ENCODE assay signal across 8 mouse cellular contexts in the genomic region with DNA sequence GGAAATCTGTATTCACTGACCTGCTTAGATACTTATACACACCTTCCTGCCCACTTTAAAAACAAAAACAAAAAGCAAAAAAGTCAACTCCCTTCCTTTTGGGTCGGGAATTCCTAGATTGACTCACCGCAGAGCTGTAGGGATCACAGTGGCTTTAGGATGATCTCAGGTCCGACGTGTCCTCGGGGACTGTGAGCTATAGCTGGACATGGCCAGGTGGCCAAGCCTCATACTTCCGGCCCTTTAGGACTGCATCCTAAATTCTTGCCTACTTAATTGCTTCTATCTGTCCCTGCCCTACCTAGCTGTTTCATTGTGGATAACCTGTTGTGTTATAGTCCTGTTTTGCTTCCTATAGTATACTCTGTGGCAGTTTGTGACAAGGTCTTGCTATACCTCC. TPM values are rescaled to one million over a fixed set of nuclear protein-coding genes. Genes with fewer than 3 reads are reported as not detected.
A peak's percentile ranks its signal among the peaks of the same experiment; 100 is the strongest.
DNase-seq lines count a peak whose midpoint lies in the region; ATAC-seq and TF ChIP-seq lines count a peak whose summit lies in the region.
"Not testable (repeated sequence)": the region's sequence is repeated elsewhere in the genome, so short reads cannot be mapped to it uniquely, and the experiment has no call there.

No protein-coding gene starts in this region.

- H3K4me1 ChIP-seq in cerebellum, adult 2 months (ENCODE audit: control insufficient read depth, insufficient read depth, low read length); forebrain, embryonic 12.5 days; intestine, postnatal 0 days (replicated peaks; ENCODE audit: control insufficient read depth, insufficient read depth, low read length); liver, adult 2 months (ENCODE audit: control insufficient read depth, insufficient read depth, low read length); megakaryocyte, embryonic 14.5 days: not testable (repeated sequence)
- peaks cover 10% of the 10 kb centered on the region for H3K4me1 ChIP-seq in heart, embryonic 15.5 days (replicated peaks)
- H3K4me1 ChIP-seq in neural tube, embryonic 15.5 days, result peaks cover 12% of the 10 kb centered on the region

- not testable (repeated sequence) for TF ChIP-seq POLR2A in cerebellum, adult 2 months (IDR thresholded peaks at IDR 0.05; ENCODE audit: borderline replicate concordance, insufficient read depth, low read length); liver, adult 2 months (IDR thresholded peaks at IDR 0.05; ENCODE audit: extremely low read depth, insufficient read depth, low read length)

- peak overlapping the region; percentile 30 for H3K4me3 ChIP-seq in cerebellum, adult 2 months (replicated peaks; ENCODE audit: insufficient read depth, low read depth, low read length)
- peak overlapping the region; percentile 48 for H3K4me3 ChIP-seq in forebrain, embryonic 12.5 days (replicated peaks)
- peak overlapping the region; percentile 61 for H3K4me3 ChIP-seq in heart, embryonic 15.5 days
- H3K4me3 ChIP-seq in intestine, postnatal 0 days (ENCODE audit: low read depth, low read length), result peak overlapping the region; percentile 58
- H3K4me3 ChIP-seq in liver, adult 2 months (ENCODE audit: insufficient read depth, low read depth, low read length), result peak overlapping the region; percentile 67
- H3K4me3 ChIP-seq in megakaryocyte, embryonic 14.5 days (replicated peaks), result peak overlapping the region; percentile 90
- H3K4me3 ChIP-seq in neural tube, embryonic 15.5 days (replicated peaks), result peak overlapping the region; percentile 46

- peak; percentile 23 for DNase-seq in A20 (ENCODE audit: low read depth, low spot score)
- peak in 1 of 2 experiments; percentile 6 for DNase-seq in cerebellum, adult 2 months
- not testable (repeated sequence) for DNase-seq in liver, adult 2 months (ENCODE audit: extremely low read depth, low read depth, low spot score)

- WGBS in cerebellum, adult 2 months, result 1% methylated on average over 6 of the region's 6 CpGs
- 10% methylated on average over 6 of the region's 6 CpGs for WGBS in forebrain, embryonic 12.5 days
- 11% methylated on average over 6 of the region's 6 CpGs for WGBS in heart, embryonic 15.5 days
- 5% methylated on average over 6 of the region's 6 CpGs for WGBS in intestine, postnatal 0 days
- 2% methylated on average over 6 of the region's 6 CpGs for WGBS in liver, adult 2 months
- WGBS in neural tube, embryonic 15.5 days, result 9% methylated on average over 6 of the region's 6 CpGs

- H3K27ac ChIP-seq in cerebellum, adult 2 months (ENCODE audit: insufficient read depth, low read length), result peak overlapping the region; percentile 51; the same call in 1 of the 2 replicates
- H3K27ac ChIP-seq in forebrain, embryonic 12.5 days, result peak overlapping the region; percentile 89
- H3K27ac ChIP-seq in heart, embryonic 15.5 days, result peak overlapping the region; percentile 93
- H3K27ac ChIP-seq in intestine, postnatal 0 days (ENCODE audit: low read depth, low read length), result peak overlapping the region; percentile 90
- peak overlapping the region; percentile 94 for H3K27ac ChIP-seq in liver, adult 2 months (replicated peaks; ENCODE audit: insufficient read depth, low read depth, low read length)
- peak overlapping the region; percentile 82 for H3K27ac ChIP-seq in neural tube, embryonic 15.5 days (replicated peaks)

- ATAC-seq in forebrain, embryonic 12.5 days (ENCODE audit: low FRiP score), result peak; percentile 38; the same call in 1 of the 2 replicates
- ATAC-seq in heart, embryonic 15.5 days (replicated peaks; ENCODE audit: insufficient number of reproducible peaks, insufficient read depth, low FRiP score, low read depth); intestine, postnatal 0 days: not testable (repeated sequence)
- peak; percentile 43; the same call in 1 of the 2 replicates for ATAC-seq in neural tube, embryonic 15.5 days (ENCODE audit: low FRiP score)

- not testable (repeated sequence) for H3K36me3 ChIP-seq in forebrain, embryonic 12.5 days (replicated peaks); heart, embryonic 15.5 days; intestine, postnatal 0 days (ENCODE audit: control insufficient read depth, insufficient read depth); liver, adult 2 months (ENCODE audit: control insufficient read depth, insufficient read depth, low read length); megakaryocyte, embryonic 14.5 days (replicated peaks; ENCODE audit: low read length); neural tube, embryonic 15.5 days

- H3K9me3 ChIP-seq in forebrain, embryonic 12.5 days; heart, embryonic 15.5 days (replicated peaks); intestine, postnatal 0 days (ENCODE audit: control insufficient read depth); megakaryocyte, embryonic 14.5 days; neural tube, embryonic 15.5 days (replicated peaks): not testable (repeated sequence)

- not testable (repeated sequence) for H3K79me2 ChIP-seq in liver, adult 2 months (ENCODE audit: control insufficient read depth, insufficient read depth, low read length)

- not testable (repeated sequence) for H3K27me3 ChIP-seq in cerebellum, adult 2 months (ENCODE audit: control insufficient read depth, insufficient read depth, low read length); forebrain, embryonic 12.5 days; heart, embryonic 15.5 days; intestine, postnatal 0 days (replicated peaks; ENCODE audit: control insufficient read depth, insufficient read depth, low read length); liver, adult 2 months (ENCODE audit: control insufficient read depth, insufficient read depth, low read length); megakaryocyte, embryonic 14.5 days (replicated peaks); neural tube, embryonic 15.5 days (replicated peaks)

- peak overlapping the region; percentile 60 for H3K4me2 ChIP-seq in forebrain, embryonic 12.5 days
- peak overlapping the region; percentile 60 for H3K4me2 ChIP-seq in heart, embryonic 15.5 days
- H3K4me2 ChIP-seq in intestine, postnatal 0 days (replicated peaks; ENCODE audit: low read depth), result peak overlapping the region; percentile 74
- peak overlapping the region; percentile 63 for H3K4me2 ChIP-seq in neural tube, embryonic 15.5 days

- not testable (repeated sequence) for TF ChIP-seq CTCF in cerebellum, adult 2 months (IDR thresholded peaks at IDR 0.05; ENCODE audit: borderline replicate concordance, insufficient read depth, low read depth, low read length); intestine, postnatal 0 days (IDR thresholded peaks at IDR 0.05; ENCODE audit: low read depth); liver, adult 2 months (IDR thresholded peaks at IDR 0.05; ENCODE audit: low read depth, low read length)

- peak overlapping the region; percentile 60 for H3K9ac ChIP-seq in forebrain, embryonic 12.5 days
- H3K9ac ChIP-seq in heart, embryonic 15.5 days, result peak overlapping the region; percentile 45
- peak overlapping the region; percentile 49 for H3K9ac ChIP-seq in intestine, postnatal 0 days (ENCODE audit: low read depth, low read length)
- H3K9ac ChIP-seq in liver, adult 2 months (ENCODE audit: low read depth, low read length), result peak overlapping the region; percentile 70; the same call in 1 of the 2 replicates
- peak overlapping the region; percentile 43 for H3K9ac ChIP-seq in neural tube, embryonic 15.5 days (replicated peaks)

RNA-seq across cellular contexts. Expression of a gene that starts 0.8 kb away (rescaled TPM):
- 22.2 and 23.9 TPM in 2 replicates for polyA plus RNA-seq in cerebellum, adult 2 months (2012; rRNA removed)
- not detected in 2 replicates for polyA plus RNA-seq in forebrain, embryonic 12.5 days (2016; fragmentation: Nextera tagmentation; extraction: Ambion mirVana)
- not detected in 2 replicates for polyA plus RNA-seq in heart, embryonic 15.5 days (2015; fragmentation: Nextera tagmentation; extraction: Ambion mirVana)
- polyA plus RNA-seq in intestine, postnatal 0 days (2015; fragmentation: Nextera tagmentation; extraction: Ambion mirVana), result not detected in 2 replicates
- total RNA-seq in liver, adult 2 months (2014; rRNA removed), result 51.7 and 94.7 TPM in 2 replicates
- 45.7 and 80.3 TPM in 2 replicates for polyA plus RNA-seq in liver, adult 2 months (2012; rRNA removed)
- polyA plus RNA-seq in megakaryocyte, embryonic 14.5 days (2012; ENCODE audit: insufficient read depth, low replicate concordance), result 1.00 TPM in 1 of 2 replicates, not detected in the other
- polyA plus RNA-seq in neural tube, embryonic 15.5 days (2015; fragmentation: Nextera tagmentation; extraction: Ambion mirVana), result not detected in 2 replicates

RNA-seq across cellular contexts. Expression of a gene that starts 10.7 kb away (rescaled TPM):
- polyA plus RNA-seq in cerebellum, adult 2 months (2012; rRNA removed), result 0.98 and 1.0 TPM in 2 replicates
- 0.42 and 0.60 TPM in 2 replicates for polyA plus RNA-seq in forebrain, embryonic 12.5 days (2016; fragmentation: Nextera tagmentation; extraction: Ambion mirVana)
- polyA plus RNA-seq in heart, embryonic 15.5 days (2015; fragmentation: Nextera tagmentation; extraction: Ambion mirVana), result 0.18 and 0.41 TPM in 2 replicates
- 32.3 and 32.5 TPM in 2 replicates for polyA plus RNA-seq in intestine, postnatal 0 days (2015; fragmentation: Nextera tagmentation; extraction: Ambion mirVana)
- 0.81 and 1.1 TPM in 2 replicates for total RNA-seq in liver, adult 2 months (2014; rRNA removed)
- polyA plus RNA-seq in liver, adult 2 months (2012; rRNA removed), result 0.16 TPM in 1 of 2 replicates, not detected in the other
- not detected in 2 replicates for polyA plus RNA-seq in megakaryocyte, embryonic 14.5 days (2012; ENCODE audit: insufficient read depth, low replicate concordance)
- polyA plus RNA-seq in neural tube, embryonic 15.5 days (2015; fragmentation: Nextera tagmentation; extraction: Ambion mirVana), result 0.55 and 0.73 TPM in 2 replicates

RNA-seq across cellular contexts. Expression of a gene that starts 14.2 kb away (rescaled TPM):
- polyA plus RNA-seq in cerebellum, adult 2 months (2012; rRNA removed), result 21.0 and 25.1 TPM in 2 replicates
- polyA plus RNA-seq in forebrain, embryonic 12.5 days (2016; fragmentation: Nextera tagmentation; extraction: Ambion mirVana), result 43.8 and 44.3 TPM in 2 replicates
- 29.6 and 37.3 TPM in 2 replicates for polyA plus RNA-seq in heart, embryonic 15.5 days (2015; fragmentation: Nextera tagmentation; extraction: Ambion mirVana)
- polyA plus RNA-seq in intestine, postnatal 0 days (2015; fragmentation: Nextera tagmentation; extraction: Ambion mirVana), result 138 and 143 TPM in 2 replicates
- total RNA-seq in liver, adult 2 months (2014; rRNA removed), result 102 and 111 TPM in 2 replicates
- polyA plus RNA-seq in liver, adult 2 months (2012; rRNA removed), result 83.1 and 97.7 TPM in 2 replicates
- 1.4 TPM in 1 of 2 replicates, not detected in the other for polyA plus RNA-seq in megakaryocyte, embryonic 14.5 days (2012; ENCODE audit: insufficient read depth, low replicate concordance)
- 20.5 and 36.3 TPM in 2 replicates for polyA plus RNA-seq in neural tube, embryonic 15.5 days (2015; fragmentation: Nextera tagmentation; extraction: Ambion mirVana)

RNA-seq across cellular contexts. Expression of a gene that starts 14.4 kb away (rescaled TPM):
- 204 and 212 TPM in 2 replicates for polyA plus RNA-seq in cerebellum, adult 2 months (2012; rRNA removed)
- polyA plus RNA-seq in forebrain, embryonic 12.5 days (2016; fragmentation: Nextera tagmentation; extraction: Ambion mirVana), result 67.3 and 73.1 TPM in 2 replicates
- 29.8 and 39.6 TPM in 2 replicates for polyA plus RNA-seq in heart, embryonic 15.5 days (2015; fragmentation: Nextera tagmentation; extraction: Ambion mirVana)
- 51.2 and 51.4 TPM in 2 replicates for polyA plus RNA-seq in intestine, postnatal 0 days (2015; fragmentation: Nextera tagmentation; extraction: Ambion mirVana)
- total RNA-seq in liver, adult 2 months (2014; rRNA removed), result 11.9 and 18.7 TPM in 2 replicates
- polyA plus RNA-seq in liver, adult 2 months (2012; rRNA removed), result 40.5 and 43.6 TPM in 2 replicates
- 82.0 and 93.0 TPM in 2 replicates for polyA plus RNA-seq in megakaryocyte, embryonic 14.5 days (2012; ENCODE audit: insufficient read depth, low replicate concordance)
- polyA plus RNA-seq in neural tube, embryonic 15.5 days (2015; fragmentation: Nextera tagmentation; extraction: Ambion mirVana), result 98.6 and 99.7 TPM in 2 replicates

RNA-seq across cellular contexts. Expression of a gene that starts 20.3 kb away (rescaled TPM):
- 48.5 and 49.7 TPM in 2 replicates for polyA plus RNA-seq in cerebellum, adult 2 months (2012; rRNA removed)
- polyA plus RNA-seq in forebrain, embryonic 12.5 days (2016; fragmentation: Nextera tagmentation; extraction: Ambion mirVana), result 346 and 350 TPM in 2 replicates
- polyA plus RNA-seq in heart, embryonic 15.5 days (2015; fragmentation: Nextera tagmentation; extraction: Ambion mirVana), result 107 and 120 TPM in 2 replicates
- 71.0 and 74.1 TPM in 2 replicates for polyA plus RNA-seq in intestine, postnatal 0 days (2015; fragmentation: Nextera tagmentation; extraction: Ambion mirVana)
- total RNA-seq in liver, adult 2 months (2014; rRNA removed), result 27.8 and 33.6 TPM in 2 replicates
- 27.1 and 28.4 TPM in 2 replicates for polyA plus RNA-seq in liver, adult 2 months (2012; rRNA removed)
- polyA plus RNA-seq in megakaryocyte, embryonic 14.5 days (2012; ENCODE audit: insufficient read depth, low replicate concordance), result 13.9 and 87.6 TPM in 2 replicates
- polyA plus RNA-seq in neural tube, embryonic 15.5 days (2015; fragmentation: Nextera tagmentation; extraction: Ambion mirVana), result 157 and 177 TPM in 2 replicates

Comparison
In these comparisons a context has a peak if more than half of its experiments do, and no peak if none do; other contexts are left out.
1. H3K4me3 ChIP-seq: peak in every context shown above with its lines; median percentile 90 in megakaryocyte, embryonic 14.5 days; 67 in liver, adult 2 months; 61 in heart, embryonic 15.5 days; 58 in intestine, postnatal 0 days; 48 in forebrain, embryonic 12.5 days; 46 in neural tube, embryonic 15.5 days; 30 in cerebellum, adult 2 months.
2. RNA of a gene that starts 0.8 kb away (polyA plus RNA-seq): 45.7 to 80.3 TPM in liver, adult 2 months and 22.2 to 23.9 TPM in cerebellum, adult 2 months; 1.00 TPM in megakaryocyte, embryonic 14.5 days, not detected in forebrain, embryonic 12.5 days, not detected in heart, embryonic 15.5 days, not detected in intestine, postnatal 0 days and not detected in neural tube, embryonic 15.5 days; every median in the first group is over 10 times any median in the second.
3. RNA of a gene that starts 10.7 kb away (polyA plus RNA-seq): 32.3 to 32.5 TPM in intestine, postnatal 0 days; 0.98 to 1.0 TPM in cerebellum, adult 2 months, 0.55 to 0.73 TPM in neural tube, embryonic 15.5 days, 0.42 to 0.60 TPM in forebrain, embryonic 12.5 days, 0.18 to 0.41 TPM in heart, embryonic 15.5 days, 0.16 TPM in liver, adult 2 months and not detected in megakaryocyte, embryonic 14.5 days; every median in the first group is over 10 times any median in the second.
4. Peak in every context shown above with its lines, with median percentiles within 50 percentile points of each other: H3K27ac ChIP-seq, H3K4me2 ChIP-seq and H3K9ac ChIP-seq.